Mouse (Mus musculus): ENCODE data around the gene Tmem240. TPM values are rescaled to one million over a fixed set of nuclear protein-coding genes. Genes with fewer than 3 reads are reported as not detected.
A peak's percentile ranks its signal among the peaks of the same experiment; 100 is the strongest.
"Not testable (repeated sequence)": the region's sequence is repeated elsewhere in the genome, so short reads cannot be mapped to it uniquely, and the experiment has no call there.

Tmem240 gene
- polyA plus RNA-seq, 1 experiment, result 63.6 TPM

- peak in 1 of 2 experiments; percentile 94 for DNase-seq (ENCODE audit: extremely low spot score in 1 of 2, low spot score in 1 of 2)
Measured at GRCm38 (mm10) chr4:155769880-155770512, 35.4 kb downstream of the Tmem240 start.

- no peak for DNase-seq (ENCODE audit: extremely low spot score in 1 of 2, low spot score in 1 of 2)
Measured at GRCm38 (mm10) chr4:155770626-155771025, 36.0 kb downstream of the Tmem240 start.

GRCm38 (mm10) chr4:155771706-155772105 is 37.1 kb downstream of the Tmem240 start:
- DNase-seq (ENCODE audit: extremely low spot score in 1 of 2, low spot score in 1 of 2), result no peak

DNA sequence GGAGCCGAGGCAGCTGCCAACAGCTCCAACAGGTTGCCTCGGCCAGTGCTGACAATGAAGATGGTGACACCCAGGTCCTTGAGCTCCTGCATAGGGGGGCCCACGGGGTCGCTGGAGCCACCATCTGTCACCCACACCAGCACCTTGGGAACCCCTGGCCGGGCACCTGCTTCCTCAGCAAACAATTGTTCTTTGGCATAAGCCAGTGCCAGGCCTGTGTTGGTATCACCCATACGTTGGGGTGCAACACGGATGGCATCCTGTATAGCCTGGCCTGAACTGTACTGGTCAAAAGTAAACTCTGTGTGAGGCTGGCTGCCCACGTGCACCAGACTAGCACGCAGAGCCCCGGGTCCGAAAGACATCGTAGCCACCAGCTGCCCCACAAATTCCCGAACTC is 38.2 kb downstream of the Tmem240 start:
- DNase-seq (ENCODE audit: extremely low spot score in 1 of 2, low spot score in 1 of 2), result no peak

DNA sequence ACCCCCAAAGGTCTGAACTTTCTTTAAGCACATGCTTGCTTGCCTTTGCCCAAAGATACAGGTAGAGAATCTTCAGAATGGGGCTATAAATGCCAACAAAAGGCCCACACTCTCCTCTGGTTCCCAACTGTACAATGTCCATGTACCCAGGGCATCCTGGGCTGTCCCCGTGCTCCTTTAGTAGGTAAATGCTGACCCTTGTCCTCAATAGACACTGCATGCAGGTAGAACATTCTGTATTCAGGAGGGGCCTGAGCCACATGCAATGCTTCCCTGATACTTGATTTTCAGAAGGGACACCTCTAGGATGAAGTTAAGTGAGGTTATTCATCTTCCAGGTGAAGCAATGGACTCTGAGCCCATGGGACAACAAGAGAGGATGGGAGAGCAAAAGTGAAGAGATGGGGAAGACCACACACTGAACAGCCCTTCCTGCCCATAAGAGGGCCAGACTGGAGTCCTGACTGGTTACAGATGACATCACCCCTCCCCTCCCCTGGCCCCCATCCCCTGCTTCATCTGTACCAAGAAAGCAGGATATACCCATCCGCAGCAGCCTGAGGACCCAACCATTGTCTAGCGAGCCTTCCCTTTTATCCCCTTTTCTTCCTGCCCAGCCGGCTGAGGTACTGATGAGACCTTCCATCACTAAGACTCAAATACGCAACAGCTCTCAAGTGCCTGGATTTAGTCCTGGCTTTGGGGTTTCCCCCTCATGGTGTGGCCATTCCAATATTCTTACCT is 38.9 kb downstream of the Tmem240 start:
- DNase-seq (ENCODE audit: extremely low spot score in 1 of 2, low spot score in 1 of 2), result no peak

DNA sequence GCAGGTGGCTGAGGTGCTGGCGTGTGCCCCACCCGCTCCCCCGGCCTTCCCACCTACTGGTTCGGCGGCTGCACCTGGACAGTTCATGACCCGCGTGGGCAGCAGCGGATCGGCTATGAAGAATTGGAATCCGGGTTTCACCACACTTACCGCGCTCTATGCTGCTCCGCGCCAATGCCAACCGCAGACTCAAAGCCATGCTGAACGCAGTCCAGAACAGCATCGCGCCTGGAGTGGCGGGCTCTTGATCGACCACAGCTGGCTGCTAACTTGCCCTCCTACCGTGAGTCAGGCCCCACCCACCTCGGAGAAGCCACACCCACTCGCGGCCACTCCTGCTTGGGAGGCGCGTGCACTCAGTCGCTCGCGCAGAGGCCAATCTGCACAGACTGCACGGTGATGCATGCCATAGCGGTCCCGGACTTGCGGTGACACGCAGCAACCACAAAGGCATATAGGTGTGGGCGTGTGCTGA is 39.7 kb downstream of the Tmem240 start, which contains the start of gene Vwa1:
Vwa1 (minus strand) TSS at position 419 of the 475 bp plus-strand sequence.
- peak; percentile 75 to 91 for DNase-seq (ENCODE audit: extremely low spot score in 1 of 2, low spot score in 1 of 2)

DNA sequence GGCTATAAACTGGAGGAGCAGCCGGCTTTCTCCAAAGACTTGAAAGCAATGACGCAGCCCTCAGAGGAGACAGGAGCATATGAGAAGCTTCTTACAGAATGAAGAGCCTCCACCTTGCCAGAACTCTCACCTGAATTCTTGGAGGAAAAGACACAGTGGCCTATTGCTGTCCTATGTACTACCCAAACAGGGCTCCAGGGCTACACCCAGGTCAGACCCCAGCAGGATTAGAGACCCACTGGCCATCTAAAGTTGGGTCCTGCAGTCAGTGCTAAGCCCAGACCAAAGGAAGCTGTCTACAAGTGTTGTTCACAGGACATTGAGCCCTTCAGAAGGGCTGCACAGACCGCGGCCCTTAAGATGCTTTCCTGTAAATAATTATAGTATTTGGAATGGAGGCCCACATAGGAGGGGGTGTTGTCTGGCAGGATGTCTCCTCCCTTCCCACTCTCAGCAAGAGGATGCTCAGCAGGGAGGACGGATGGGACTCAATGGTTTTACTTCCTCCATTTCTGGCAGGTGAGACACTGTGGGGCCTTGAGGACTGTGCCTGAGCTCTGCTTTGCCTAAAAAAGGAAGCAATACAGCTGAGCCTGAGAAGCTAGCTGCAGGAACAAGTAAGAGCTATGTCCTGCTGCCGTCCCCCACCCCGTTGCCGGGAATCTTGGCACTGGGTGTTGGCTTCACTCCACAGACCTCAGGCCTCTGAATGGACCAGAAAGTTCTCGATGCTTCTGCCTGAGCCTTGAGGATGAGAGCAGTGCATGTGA is 40.6 kb downstream of the Tmem240 start:
- DNase-seq (ENCODE audit: extremely low spot score in 1 of 2, low spot score in 1 of 2), result peak; percentile 34 to 47

- DNase-seq (ENCODE audit: extremely low spot score in 1 of 2, low spot score in 1 of 2), result no peak
Measured at GRCm38 (mm10) chr4:155775855-155776254, 41.3 kb downstream of the Tmem240 start.

GRCm38 (mm10) chr4:155776704-155777335 is 42.2 kb downstream of the Tmem240 start:
- DNase-seq (ENCODE audit: extremely low spot score in 1 of 2, low spot score in 1 of 2), result peak; percentile 51 to 61

DNA sequence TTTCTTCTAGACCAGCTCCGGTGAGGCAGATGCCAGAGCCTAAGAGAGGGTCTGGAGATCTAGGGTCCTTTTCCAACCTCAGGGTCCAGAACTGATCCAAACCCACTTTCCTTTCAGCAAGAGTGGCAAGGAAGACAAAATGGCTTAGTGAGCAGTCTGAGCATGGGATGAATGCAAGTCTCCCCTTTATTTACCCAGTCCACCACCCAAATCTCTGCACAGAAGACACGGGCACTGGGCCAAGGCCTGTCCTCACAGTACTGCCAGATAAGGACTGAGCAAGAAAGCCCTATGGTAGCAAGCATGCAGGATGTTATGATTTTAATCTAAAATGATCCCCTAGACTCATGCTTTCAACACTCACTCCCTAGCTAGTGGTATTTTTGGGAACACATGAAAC is 43.2 kb downstream of the Tmem240 start:
- no peak for DNase-seq (ENCODE audit: extremely low spot score in 1 of 2, low spot score in 1 of 2)

- no peak for DNase-seq (ENCODE audit: extremely low spot score in 1 of 2, low spot score in 1 of 2)
Measured at GRCm38 (mm10) chr4:155779498-155779897, 44.9 kb downstream of the Tmem240 start.

GRCm38 (mm10) chr4:155780895-155781294 is 46.3 kb downstream of the Tmem240 start:
- DNase-seq (ENCODE audit: extremely low spot score in 1 of 2, low spot score in 1 of 2), result no peak

DNA sequence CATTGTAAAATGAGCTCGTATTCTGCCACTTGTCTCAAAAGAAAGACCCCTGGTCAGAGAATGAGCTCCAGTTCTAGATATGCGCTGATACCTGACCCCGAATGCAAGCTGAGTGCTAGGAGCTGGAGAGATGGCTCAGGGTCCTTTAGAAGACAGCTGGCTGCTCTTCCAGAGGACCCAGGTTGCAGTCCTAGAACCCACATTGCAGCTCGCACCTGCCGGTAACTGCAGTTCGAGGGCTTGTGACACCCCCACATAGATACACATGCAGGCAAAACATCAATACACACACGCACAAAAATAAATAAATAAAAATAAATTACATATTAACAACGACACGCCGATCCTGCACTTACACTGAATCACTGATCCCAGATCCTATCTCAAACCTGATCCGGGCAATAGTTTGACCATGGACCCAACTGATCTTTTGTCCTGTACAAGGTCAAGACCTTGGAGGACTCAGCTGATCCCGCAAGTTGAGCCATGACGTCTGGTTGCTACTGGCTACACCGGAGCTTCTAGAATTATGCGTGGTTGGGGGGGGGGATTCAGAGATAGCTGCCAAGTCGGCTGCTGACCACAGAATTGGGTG is 49.0 kb downstream of the Tmem240 start:
- DNase-seq (ENCODE audit: extremely low spot score in 1 of 2, low spot score in 1 of 2), result no peak

- peak; percentile 45 to 79 for DNase-seq (ENCODE audit: extremely low spot score in 1 of 2, low spot score in 1 of 2)
Measured at GRCm38 (mm10) chr4:155784081-155784701, 49.6 kb downstream of the Tmem240 start.

- DNase-seq (ENCODE audit: extremely low spot score in 1 of 2, low spot score in 1 of 2), result no peak
Measured at GRCm38 (mm10) chr4:155785246-155785645, 50.6 kb downstream of the Tmem240 start.

DNA sequence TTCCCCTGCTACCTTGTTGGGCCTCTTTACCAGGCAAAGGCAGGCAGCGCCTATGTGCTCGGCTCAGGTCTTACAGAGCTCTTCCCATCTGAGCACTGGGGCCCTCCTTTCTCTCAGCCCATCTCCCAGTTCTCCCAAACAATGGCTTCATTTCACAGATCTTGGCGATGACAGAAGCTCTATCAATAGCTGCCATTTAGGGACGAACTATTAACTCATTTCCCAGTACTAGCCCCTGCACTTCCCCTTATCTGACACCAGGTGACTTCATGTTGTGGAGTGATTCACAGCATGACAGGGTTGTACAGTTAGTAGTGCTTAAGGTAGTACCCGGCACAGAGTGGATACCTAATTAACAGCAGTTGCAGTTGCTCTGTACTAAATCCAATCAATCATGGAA is 51.2 kb downstream of the Tmem240 start, which contains the start of gene Tmem88b:
Tmem88b (minus strand) TSS at position 56 of the 400 bp plus-strand sequence.
- DNase-seq (ENCODE audit: extremely low spot score in 1 of 2, low spot score in 1 of 2), result no peak

DNA sequence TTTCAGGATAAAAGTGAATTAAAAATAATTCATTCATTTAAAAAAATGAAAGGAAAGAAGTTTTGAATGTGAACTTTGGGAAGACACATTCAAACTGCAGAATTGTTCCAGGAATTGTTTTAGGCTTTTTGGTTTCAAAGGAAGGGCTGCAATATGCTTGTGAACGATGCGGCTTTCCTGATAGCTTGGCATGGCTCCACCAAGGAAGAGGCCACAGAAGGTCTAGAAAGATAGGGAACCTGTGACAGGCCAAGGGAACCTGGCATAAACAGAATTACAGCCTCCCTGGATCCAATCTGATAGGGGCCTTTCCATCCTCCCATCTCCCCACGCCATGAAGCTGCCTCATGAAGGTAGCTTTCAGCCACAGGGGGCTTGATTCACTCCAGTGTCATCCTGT is 53.7 kb downstream of the Tmem240 start:
- no peak for DNase-seq (ENCODE audit: extremely low spot score in 1 of 2, low spot score in 1 of 2)

DNA sequence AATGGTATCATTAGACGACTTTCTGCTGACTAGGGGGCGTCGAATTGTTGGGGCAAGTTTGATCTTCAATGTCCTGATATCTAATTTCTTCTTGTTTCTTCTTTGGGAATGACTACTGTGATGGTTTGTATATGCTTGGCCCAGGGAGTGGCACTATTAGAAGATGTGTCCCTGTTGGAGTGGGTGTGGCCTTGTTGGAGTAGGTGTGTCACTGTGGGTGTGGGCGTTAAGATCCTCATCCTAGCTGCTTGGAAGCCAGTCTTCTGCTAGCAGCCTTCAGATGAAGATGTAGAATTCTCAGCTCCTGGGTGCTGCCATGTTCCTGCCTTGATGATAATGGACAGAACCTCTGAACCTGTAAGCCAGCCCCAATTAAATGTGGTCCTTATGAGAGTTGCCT is 54.2 kb downstream of the Tmem240 start:
- DNase-seq (ENCODE audit: extremely low spot score in 1 of 2, low spot score in 1 of 2), result not testable (repeated sequence)

DNA sequence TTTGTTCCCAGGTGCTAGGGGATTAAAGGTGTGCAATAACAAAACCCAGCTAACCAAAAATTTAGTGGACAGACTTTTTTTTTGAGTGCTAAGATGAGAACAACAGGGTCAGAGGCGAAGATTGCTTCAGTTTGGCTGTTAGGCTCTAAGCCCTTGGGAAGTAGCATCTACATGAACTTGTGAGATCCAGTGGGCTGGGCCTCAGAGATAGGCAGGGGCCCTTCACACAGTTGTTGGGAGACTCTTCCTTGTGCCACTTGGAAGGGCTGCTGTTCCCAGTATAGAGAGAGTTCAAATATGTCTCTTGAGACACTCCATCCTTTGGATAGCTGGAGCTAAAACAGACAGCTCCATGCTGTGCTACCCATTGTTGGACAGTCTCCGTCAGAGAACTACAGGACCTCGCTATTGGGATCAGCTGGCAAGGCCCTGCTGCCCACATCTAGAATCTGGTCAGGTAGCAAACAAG is 55.5 kb downstream of the Tmem240 start, which contains the start of gene Ankrd65:
Ankrd65 (plus strand) TSS at position 419 of the 469 bp plus-strand sequence.
- no peak for DNase-seq (ENCODE audit: extremely low spot score in 1 of 2, low spot score in 1 of 2)

Measured in frontal cortex, adult 2 months (tissue).